Mouse (Mus musculus) hindbrain, embryonic 10.5 days (tissue): ENCODE measurements around the gene Lasp1. TPM values are rescaled to one million over a fixed set of nuclear protein-coding genes. Genes with fewer than 3 reads are reported as not detected.
"Not testable (repeated sequence)": the region's sequence is repeated elsewhere in the genome, so short reads cannot be mapped to it uniquely, and the experiment has no call there.

ENCODE experiments used
- DNase-seq: peaks from one replicate; pipeline ENCODE4 v3.0.0-alpha.2; 2017; ENCODE audit warnings: low spot score
- H3K27ac ChIP-seq: fragments of 300-500 bp; sonication (generic); 2 replicates; pipeline ENCODE4 v1.5.1; 2016; ENCODE audit warnings: mild to moderate bottlenecking, moderate library complexity
- H3K27me3 ChIP-seq: fragments of 300-500 bp; sonication (generic); 2 replicates; pipeline ENCODE4 v1.6.1; 2016; ENCODE audit warnings: mild to moderate bottlenecking; ENCODE audit not compliant: poor library complexity, insufficient read depth, severe bottlenecking
- H3K36me3 ChIP-seq: fragments of 300-500 bp; sonication (generic); 2 replicates; pipeline ENCODE4 v1.6.1; 2016; ENCODE audit warnings: mild to moderate bottlenecking, moderate library complexity
- H3K4me1 ChIP-seq: fragments of 300-500 bp; sonication (generic); replicated peaks from 2 replicates; pipeline ENCODE4 v1.6.1; 2016; ENCODE audit warnings: mild to moderate bottlenecking
- H3K4me3 ChIP-seq: fragments of 300-500 bp; sonication (generic); 2 replicates; pipeline ENCODE4 v1.5.1; 2016; ENCODE audit warnings: mild to moderate bottlenecking, moderate library complexity
- H3K9me3 ChIP-seq: fragments of 300-500 bp; sonication (generic); 2 replicates; pipeline ENCODE4 v1.6.1; 2016; ENCODE audit warnings: mild to moderate bottlenecking, moderate library complexity
- WGBS: fragments of 180-500 bp; shearing (Covaris S2); methylation state at CpG from one replicate; pipeline ENCODE4 v1.1.7; 2016; 5-methylcytosine and 5-hydroxymethylcytosine counted together
- polyA plus RNA-seq: library from polyadenylated mRNA; unstranded; fragments of >200 nt; fragmentation: Nextera tagmentation; extraction: Ambion mirVana; gene quantifications from 2 replicates; pipeline ENCODE4 v1.2.1, GENCODE M21; 2016

Lasp1 gene
- polyA plus RNA-seq, 1 experiment from 2014 or later: 90.1 TPM

DNA sequence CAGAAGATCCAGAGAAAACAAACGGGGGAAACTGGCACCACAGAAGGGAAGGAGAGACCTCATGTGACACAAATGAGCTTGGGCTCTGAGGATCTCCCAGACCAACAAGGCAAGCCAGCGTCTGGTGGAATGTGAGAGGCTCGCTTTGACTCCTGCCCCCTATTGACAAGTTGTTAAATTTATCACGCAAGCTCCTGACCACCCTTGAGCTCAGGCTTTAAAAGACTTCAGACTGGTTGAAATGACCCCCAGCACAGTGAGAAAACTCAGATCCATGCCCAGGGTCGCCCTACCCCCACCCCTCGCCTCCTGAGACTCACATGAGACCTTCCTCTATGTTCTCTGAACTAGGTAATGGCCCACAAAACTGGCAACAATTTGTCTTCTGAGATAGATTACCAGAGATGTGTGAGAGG is 41.7 kb downstream of the Lasp1 start, which contains the start of gene B230217C12Rik:
B230217C12Rik (plus strand) TSS at position 242 of the 416 bp plus-strand sequence.
- Histone ChIP-seq H3K9me3 (no peaks in the 10 kb centered on the region), H3K36me3 (peaks cover 23% of the 10 kb centered on the region), H3K4me3 (peak within 1 kb of the TSS; percentile 67), H3K27ac (peak within 1 kb of the TSS; percentile 94), H3K27me3 (no peaks in the 10 kb centered on the region), H3K4me1 (peaks cover 33% of the 10 kb centered on the region)
- WGBS: 2% methylated on average over 6 of the region's 6 CpGs
- DNase-seq: peak; percentile 62

DNA sequence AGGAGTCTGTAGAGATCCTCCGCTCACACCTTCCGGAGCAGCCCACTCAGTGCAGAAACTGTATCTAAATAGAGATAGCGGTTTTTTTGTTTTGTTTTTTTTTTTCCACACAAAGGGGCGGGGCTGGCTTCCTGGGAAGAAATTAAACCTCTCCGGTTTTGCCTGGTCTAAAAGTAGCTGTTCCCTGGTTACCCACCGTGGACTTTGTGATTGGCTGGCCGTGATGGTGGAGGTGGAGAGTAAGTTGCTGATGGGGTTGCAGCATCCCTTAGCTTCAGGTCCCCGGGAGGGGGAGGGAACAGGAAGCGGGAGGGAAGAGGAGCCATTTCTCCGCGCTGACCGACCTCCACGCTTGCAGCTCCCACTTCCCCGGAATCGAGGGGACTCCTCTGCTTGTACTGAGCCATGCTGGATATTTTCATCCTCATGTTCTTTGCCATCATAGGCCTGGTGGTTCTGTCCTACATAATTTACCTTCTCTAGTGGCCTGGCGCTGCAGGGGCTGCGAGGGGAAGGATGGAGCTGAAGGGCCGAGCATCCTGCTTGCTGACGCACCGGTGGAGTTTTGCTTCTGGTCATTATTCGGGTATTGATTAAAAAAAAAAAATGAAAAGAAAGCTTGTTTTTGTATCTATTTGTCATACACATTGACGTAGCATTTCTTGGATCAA is 42.3 kb downstream of the Lasp1 start:
- peaks cover 33% of the 10 kb centered on the region for H3K4me1 ChIP-seq
- H3K36me3 ChIP-seq: peaks cover 17% of the 10 kb centered on the region
- H3K9me3 ChIP-seq: no peaks in the 10 kb centered on the region
- peak; percentile 82 for DNase-seq
- peak overlapping the region; percentile 67 for H3K4me3 ChIP-seq
- no peaks in the 10 kb centered on the region for H3K27me3 ChIP-seq
- WGBS: under 1% methylated on average over 22 of the region's 22 CpGs
- H3K27ac ChIP-seq: peak overlapping the region; percentile 94

DNA sequence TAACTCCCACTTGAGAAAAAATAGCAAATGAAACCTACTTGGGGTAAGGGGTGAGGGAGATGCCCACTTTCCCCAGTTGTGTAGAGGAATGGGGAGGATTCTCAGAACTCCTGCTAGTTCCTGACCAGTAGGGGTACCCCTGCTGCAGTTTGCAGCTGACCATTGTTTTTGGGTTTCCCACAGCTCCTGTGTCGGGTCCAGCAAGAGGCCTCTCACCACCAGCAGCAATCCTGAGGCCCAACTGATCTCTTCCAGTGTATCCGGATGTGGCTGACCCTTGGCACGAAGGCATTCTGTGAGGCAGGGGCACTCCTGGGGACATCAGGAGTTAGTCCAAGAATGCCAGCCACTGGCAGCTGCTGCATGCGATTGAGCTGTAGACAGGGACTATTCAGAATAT is 43.2 kb downstream of the Lasp1 start:
- Histone ChIP-seq H3K4me3 (peak overlapping the region; percentile 67), H3K27ac (peak overlapping the region; percentile 94), H3K36me3 (peaks cover 9% of the 10 kb centered on the region), H3K9me3 (no peaks in the 10 kb centered on the region), H3K4me1 (peaks cover 33% of the 10 kb centered on the region), H3K27me3 (no peaks in the 10 kb centered on the region)
- DNase-seq: no peak
- WGBS: 37% methylated on average over 4 of the region's 4 CpGs

DNA sequence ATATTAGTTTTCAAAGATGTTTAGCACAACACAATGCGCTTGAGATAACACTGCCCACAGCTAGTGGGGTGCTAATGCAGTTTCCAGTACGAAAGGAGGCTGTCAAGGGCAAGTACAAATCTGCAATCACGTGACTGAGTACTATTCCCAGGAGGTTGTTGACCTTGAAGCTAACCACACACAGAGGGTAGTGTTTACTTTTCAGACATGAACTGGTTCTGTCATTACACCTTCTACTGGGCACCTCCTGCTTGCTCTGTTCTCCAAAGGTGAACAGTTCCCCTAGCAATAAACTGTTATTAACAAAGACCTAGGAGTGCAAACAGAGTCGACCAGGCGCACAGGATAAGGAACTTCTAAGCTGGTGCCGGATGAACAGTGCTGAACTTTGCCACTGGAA is 51.6 kb downstream of the Lasp1 start:
- Histone ChIP-seq H3K4me1 (0 out of 2 replicates have a peak, but pooled peaks cover 4% of the 10 kb centered on the region), H3K9me3 (no peaks in the 10 kb centered on the region), H3K27ac (no peak overlapping the region), H3K27me3 (no peaks in the 10 kb centered on the region), H3K36me3 (no peaks in the 10 kb centered on the region), H3K4me3 (no peak overlapping the region)
- WGBS: 80% methylated on average over 6 of the region's 6 CpGs
- no peak for DNase-seq

DNA sequence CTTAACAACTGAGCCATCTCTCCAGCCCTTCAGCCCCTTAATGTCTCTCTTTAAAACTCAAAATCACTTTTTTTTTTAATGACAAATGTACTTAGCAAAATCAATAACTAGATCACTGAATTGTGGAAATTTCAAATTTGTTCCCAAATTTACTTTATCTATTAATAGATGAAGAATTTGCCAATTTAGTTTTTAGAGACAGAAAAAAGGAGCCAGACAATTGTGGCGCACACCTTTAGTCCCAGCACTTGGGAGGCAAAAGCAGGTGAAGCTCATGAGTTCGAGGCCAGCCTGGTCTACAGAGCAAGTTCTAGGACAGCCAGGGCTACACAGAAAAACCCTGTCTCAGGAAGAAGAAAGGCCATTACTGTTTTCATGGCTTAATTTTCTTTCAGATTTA is 52.8 kb downstream of the Lasp1 start:
- Histone ChIP-seq H3K27ac (no peak overlapping the region), H3K4me1 (0 out of 2 replicates have a peak, but pooled peaks cover 4% of the 10 kb centered on the region), H3K36me3 (no peaks in the 10 kb centered on the region), H3K4me3 (no peak overlapping the region), H3K9me3 (no peaks in the 10 kb centered on the region), H3K27me3 (no peaks in the 10 kb centered on the region)
- 87% methylated on average over 2 of the region's 2 CpGs for WGBS
- DNase-seq: no peak

DNA sequence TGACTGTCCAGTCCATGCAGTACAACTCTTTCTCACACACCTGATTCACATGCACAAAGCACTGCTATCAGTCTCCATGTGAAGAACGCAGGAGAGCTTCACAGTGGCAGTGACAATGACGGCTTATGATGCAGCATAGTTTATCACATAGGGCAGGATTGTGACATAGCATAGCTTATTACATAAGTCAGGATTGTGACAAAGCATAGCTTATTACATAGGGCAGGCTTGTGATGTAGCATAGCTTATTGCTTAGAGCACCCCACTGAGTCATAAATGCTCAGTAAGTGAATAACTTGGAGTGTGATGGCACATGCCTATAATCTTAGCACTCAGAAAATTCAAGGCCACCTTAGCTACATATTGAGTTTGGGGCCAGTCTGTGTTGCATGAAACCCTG is 56.7 kb downstream of the Lasp1 start:
- H3K9me3 ChIP-seq: no peaks in the 10 kb centered on the region
- no peak overlapping the region for H3K27ac ChIP-seq
- H3K36me3 ChIP-seq: no peaks in the 10 kb centered on the region
- H3K27me3 ChIP-seq: no peaks in the 10 kb centered on the region
- no peak overlapping the region for H3K4me3 ChIP-seq
- H3K4me1 ChIP-seq: 0 out of 2 replicates have a peak, but pooled peaks cover under 1% of the 10 kb centered on the region
- no peak for DNase-seq
- 92% methylated on average over 2 of the region's 2 CpGs for WGBS

DNA sequence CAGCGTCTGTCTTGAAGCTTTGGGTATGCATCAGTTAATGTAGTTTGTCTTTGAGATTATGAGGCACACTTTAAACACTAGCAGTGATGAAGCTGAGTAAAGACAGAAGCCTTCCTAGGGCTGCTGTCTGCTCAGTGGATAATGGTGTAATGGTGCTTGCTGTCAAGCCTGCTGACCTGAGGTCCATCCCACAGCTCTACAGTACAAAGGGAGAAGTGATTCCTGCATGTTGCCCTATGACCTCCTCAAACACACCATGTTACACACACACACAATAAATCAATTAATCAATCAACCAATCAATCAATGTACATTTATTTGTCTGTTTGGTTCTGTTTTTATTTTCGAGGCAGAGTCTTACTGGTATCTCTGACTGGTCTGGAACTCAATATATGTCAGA is 63.3 kb downstream of the Lasp1 start:
- WGBS: 77% methylated on average over 2 of the region's 2 CpGs

DNA sequence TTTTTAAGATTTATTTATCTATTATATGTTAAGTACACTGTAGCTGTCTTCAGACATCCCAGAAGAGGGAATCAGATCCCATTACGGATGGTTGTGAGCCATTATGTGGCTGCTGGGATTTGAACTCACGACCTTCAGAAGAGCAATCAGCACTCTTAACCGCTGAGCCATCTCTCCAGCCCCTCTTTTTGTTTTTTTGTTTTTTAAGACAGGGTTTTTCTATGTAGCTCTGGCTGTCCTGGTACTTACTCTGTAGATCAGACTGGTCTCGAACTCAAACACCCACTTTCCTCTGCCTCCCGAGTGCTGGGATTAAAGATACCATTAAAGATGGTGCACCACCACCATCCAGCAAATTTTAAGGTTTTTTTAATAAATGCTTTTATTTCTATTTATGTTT is 66.6 kb downstream of the Lasp1 start:
- no peaks in the 10 kb centered on the region for H3K4me1 ChIP-seq
- no peaks in the 10 kb centered on the region for H3K27me3 ChIP-seq
- H3K36me3 ChIP-seq: no peaks in the 10 kb centered on the region
- no peak overlapping the region for H3K4me3 ChIP-seq
- no peak overlapping the region for H3K27ac ChIP-seq
- WGBS: 89% methylated on average over 5 of the region's 5 CpGs
- H3K9me3 ChIP-seq: no peaks in the 10 kb centered on the region
- no peak for DNase-seq

More for the DNA sequence above, 63.3 kb downstream of the Lasp1 start:
- Histone ChIP-seq H3K9me3 (no peaks in the 10 kb centered on the region), H3K4me3 (no peak overlapping the region), H3K36me3 (no peaks in the 10 kb centered on the region), H3K27me3 (no peaks in the 10 kb centered on the region), H3K4me1 (no peaks in the 10 kb centered on the region), H3K27ac (no peak overlapping the region)
- no peak for DNase-seq

DNA sequence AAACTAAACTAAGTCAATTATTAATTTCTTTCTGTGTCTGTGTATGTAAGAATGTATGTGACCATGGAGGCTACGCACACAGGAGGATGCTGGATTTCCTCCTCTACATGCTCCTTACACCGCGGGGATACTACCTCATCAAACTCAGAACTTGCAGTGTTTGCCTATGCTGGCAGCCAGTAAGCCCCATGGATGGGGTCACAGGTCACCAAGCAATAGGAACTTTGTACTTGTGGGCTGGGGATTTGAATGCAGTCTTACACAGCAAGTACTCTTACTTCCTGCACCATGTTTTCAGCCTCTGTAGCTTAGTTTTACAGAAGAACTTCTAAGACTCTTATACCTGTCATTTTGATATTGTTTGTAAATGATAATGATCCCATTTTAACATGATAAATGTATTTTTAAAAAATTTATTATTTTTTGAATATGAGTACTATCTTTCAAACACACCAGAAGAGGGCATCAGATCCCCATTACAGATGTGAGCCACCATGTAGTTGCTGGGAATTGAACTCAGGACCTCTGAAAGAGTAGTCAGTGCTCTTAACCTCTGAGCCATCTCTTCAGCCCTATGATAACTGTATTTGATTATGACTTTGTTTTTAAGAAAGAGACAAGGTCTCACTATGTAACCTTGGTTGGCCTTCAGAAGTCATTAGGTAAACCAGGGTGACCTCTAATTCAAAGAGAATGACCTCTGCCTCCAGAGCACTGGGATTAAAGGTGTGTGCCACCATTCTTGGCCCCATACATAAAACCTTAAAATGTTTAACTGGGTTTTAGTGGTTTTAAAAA is 67.5 kb downstream of the Lasp1 start:
- no peaks in the 10 kb centered on the region for H3K36me3 ChIP-seq
- H3K27ac ChIP-seq: no peak overlapping the region
- no peak for DNase-seq
- no peaks in the 10 kb centered on the region for H3K9me3 ChIP-seq
- no peaks in the 10 kb centered on the region for H3K27me3 ChIP-seq
- H3K4me3 ChIP-seq: no peak overlapping the region
- WGBS: 86% methylated on average over 3 of the region's 3 CpGs
- H3K4me1 ChIP-seq: no peaks in the 10 kb centered on the region

DNA sequence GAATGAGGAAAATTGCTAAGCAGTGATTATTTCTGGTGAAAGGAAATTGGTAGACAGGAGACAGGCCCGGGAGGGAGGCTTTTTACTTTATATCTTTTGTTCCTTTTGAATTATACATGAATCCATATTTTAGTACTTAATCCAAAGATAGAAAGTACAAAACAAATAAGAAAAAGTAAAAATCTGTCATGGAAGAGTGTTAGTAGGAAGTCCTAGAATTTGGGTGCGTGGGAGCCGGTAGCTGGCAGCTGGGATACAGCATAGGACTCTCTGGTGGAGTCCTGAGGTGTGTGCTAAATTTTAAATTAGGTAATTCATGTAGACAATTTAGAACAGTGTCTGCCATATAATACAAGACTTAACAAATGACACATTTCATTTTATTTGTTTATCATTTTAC is 68.8 kb downstream of the Lasp1 start:
- WGBS: 94% methylated on average over 3 of the region's 3 CpGs

DNA sequence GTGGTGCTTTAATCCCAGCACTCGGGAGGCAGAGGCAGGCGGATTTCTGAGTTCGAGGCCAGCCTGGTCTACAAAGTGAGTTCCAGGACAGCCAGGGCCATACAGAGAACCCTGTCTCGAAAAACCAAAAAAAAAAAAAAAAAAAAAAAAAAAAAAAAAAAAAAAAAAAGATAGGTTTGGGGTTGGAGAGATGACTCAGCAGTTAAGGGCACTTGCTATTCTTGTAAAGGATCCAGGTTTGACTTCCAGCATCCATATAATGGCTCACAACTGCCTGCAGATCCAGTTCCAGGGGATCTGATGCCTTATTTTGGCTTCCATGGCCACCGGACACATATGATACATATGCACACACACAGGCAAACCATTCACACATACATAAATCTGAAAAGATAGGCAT is 73.6 kb downstream of the Lasp1 start:
- WGBS: 80% methylated on average over 5 of the region's 5 CpGs
- not testable (repeated sequence) for H3K4me3 ChIP-seq, H3K36me3 ChIP-seq, H3K27ac ChIP-seq, DNase-seq, H3K9me3 ChIP-seq, H3K27me3 ChIP-seq, H3K4me1 ChIP-seq

More for the DNA sequence above, 68.8 kb downstream of the Lasp1 start:
- DNase-seq: no peak
- Histone ChIP-seq H3K36me3 (no peaks in the 10 kb centered on the region), H3K27me3 (no peaks in the 10 kb centered on the region), H3K9me3 (no peaks in the 10 kb centered on the region), H3K4me1 (no peaks in the 10 kb centered on the region), H3K27ac (no peak overlapping the region), H3K4me3 (no peak overlapping the region)

DNA sequence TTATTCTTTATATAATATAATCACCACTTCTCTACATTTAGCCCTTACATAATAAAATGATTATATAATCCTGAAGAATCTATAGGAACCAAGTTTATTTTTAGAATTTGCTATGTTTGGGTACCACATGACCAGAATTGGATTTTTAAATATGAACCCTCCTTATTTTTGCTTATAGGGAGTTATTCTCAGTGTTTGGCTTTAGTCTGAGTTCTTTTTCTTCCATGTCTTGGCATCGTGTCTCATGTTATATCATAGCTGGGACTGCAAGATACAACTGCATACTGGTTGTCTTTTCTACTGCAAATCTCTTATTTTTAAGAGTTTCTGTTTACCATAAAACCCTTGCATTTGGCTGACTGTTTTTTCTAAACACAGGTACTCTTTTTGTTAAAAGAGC is 75.6 kb downstream of the Lasp1 start:
- 87% methylated on average over 1 of the region's 1 CpGs for WGBS
- Histone ChIP-seq H3K27me3 (no peaks in the 10 kb centered on the region), H3K4me3 (no peak overlapping the region), H3K36me3 (no peaks in the 10 kb centered on the region), H3K27ac (no peak overlapping the region), H3K9me3 (no peaks in the 10 kb centered on the region), H3K4me1 (no peaks in the 10 kb centered on the region)
- no peak for DNase-seq

DNA sequence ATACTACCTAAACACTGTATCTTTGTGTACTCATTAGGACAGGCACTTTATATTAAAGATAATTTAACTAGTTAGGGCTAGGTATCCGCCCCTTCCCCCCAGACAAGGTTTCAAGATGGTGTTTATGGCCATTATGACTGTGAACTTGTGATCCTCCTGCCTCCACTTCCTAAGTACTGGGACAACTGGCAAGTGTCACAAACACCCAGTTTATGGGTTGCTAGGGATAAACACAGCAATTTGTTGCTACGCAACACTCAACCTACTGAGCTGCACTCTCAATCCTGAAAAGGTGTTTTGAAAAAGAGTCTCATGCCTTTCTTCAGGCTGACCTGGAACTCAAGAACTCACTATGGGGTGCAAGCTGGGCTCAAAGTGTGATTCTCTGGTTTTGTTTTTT is 78.5 kb downstream of the Lasp1 start:
- H3K27ac ChIP-seq: no peak overlapping the region
- H3K4me3 ChIP-seq: no peak overlapping the region
- 88% methylated on average over 2 of the region's 2 CpGs for WGBS
- H3K27me3 ChIP-seq: no peaks in the 10 kb centered on the region
- no peaks in the 10 kb centered on the region for H3K9me3 ChIP-seq
- DNase-seq: no peak
- H3K4me1 ChIP-seq: no peaks in the 10 kb centered on the region
- H3K36me3 ChIP-seq: no peaks in the 10 kb centered on the region
